Mouse (Mus musculus) small intestine, adult 2 months (tissue): ENCODE data around the gene Gm49630.
"Not testable (repeated sequence)": the region's sequence is repeated elsewhere in the genome, so short reads cannot be mapped to it uniquely, and the experiment has no call there.

ENCODE experiments used
- CTCF ChIP-seq: fragments of 200-500 bp; IDR thresholded peaks from 2 replicates; pipeline ENCODE4 v1.5.1; 2012; ENCODE audit warnings: low read depth, mild to moderate bottlenecking, control low read depth, inconsistent platforms, low read length, moderate library complexity, mixed read lengths; ENCODE audit not compliant: insufficient replicate concordance, insufficient read length; ENCODE audit errors: extremely low read depth
- POLR2A ChIP-seq: fragments of 200-500 bp; IDR thresholded peaks from 2 replicates; pipeline ENCODE4 v1.6.1; 2012; ENCODE audit warnings: low read depth, mild to moderate bottlenecking, control low read depth, inconsistent platforms, low read length, moderate library complexity

GRCm38 (mm10) chr17:7324346-7324745 is 47.4 kb downstream of the Gm49630 start, which contains the start of gene Tcp10a:
- TF ChIP-seq POLR2A, CTCF: not testable (repeated sequence)
